Mouse (Mus musculus) erythroblast, embryonic 14.5 days (primary cell): ENCODE results near the gene Lcat. TPM values are rescaled to one million over a fixed set of nuclear protein-coding genes. Genes with fewer than 3 reads are reported as not detected.

Experiments used
- H3K27me3 ChIP-seq: 2 replicates; pipeline ENCODE4 v1.6.1; 2012; ENCODE audit warnings: inconsistent platforms; ENCODE audit not compliant: control insufficient read depth
- H3K36me3 ChIP-seq: 2 replicates; pipeline ENCODE4 v1.6.1; 2012; ENCODE audit warnings: mild to moderate bottlenecking, inconsistent platforms; ENCODE audit not compliant: control insufficient read depth
- H3K4me1 ChIP-seq: 2 replicates; pipeline ENCODE4 v1.6.1; 2012; ENCODE audit warnings: inconsistent platforms; ENCODE audit not compliant: control insufficient read depth
- H3K4me3 ChIP-seq: replicated peaks from 2 replicates; pipeline ENCODE3; 2012; ENCODE audit warnings: moderate library complexity, mild to moderate bottlenecking, inconsistent platforms
- H3K9me3 ChIP-seq: 2 replicates; pipeline ENCODE4 v1.6.1; 2012; ENCODE audit warnings: low read length, inconsistent platforms, mixed read lengths; ENCODE audit not compliant: control insufficient read depth
- GATA1 ChIP-seq: IDR thresholded peaks from 2 replicates; pipeline ENCODE4 v1.6.1; 2012; ENCODE audit warnings: low read length, inconsistent platforms, mixed read lengths
- TAL1 ChIP-seq: IDR thresholded peaks from 3 replicates; pipeline ENCODE4 v1.6.1; 2012; ENCODE audit warnings: low read length, inconsistent platforms, mixed read lengths
- polyA plus RNA-seq: library from polyadenylated mRNA; stranded (reverse); fragments of >175 nt; gene quantifications from 2 replicates; pipeline ENCODE4 v1.2.3, GENCODE M21; 2012

Gene Lcat
- polyA plus RNA-seq, 1 experiment = 0.33 TPM

DNA sequence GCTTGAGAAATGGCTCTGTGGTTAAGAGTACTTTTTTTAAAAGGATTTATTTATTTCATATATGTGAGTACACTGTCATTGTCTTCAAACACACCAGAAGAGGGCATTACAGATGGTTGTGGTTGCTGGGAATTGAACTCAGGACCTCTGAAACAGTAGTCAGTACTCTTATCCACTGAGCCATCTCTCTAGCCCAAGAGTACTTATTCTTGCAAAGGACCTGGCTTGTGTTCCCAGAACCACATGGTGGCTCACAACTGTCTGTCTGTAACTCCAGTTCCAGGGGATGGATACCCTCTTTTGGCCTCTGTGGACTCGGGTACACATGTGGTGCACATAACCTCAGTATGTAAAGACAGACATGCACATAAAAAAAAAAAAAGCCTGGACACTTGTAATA, 26.2 kb upstream of the Lcat start:
- peaks cover 47% of the 10 kb centered on the region for H3K4me1 ChIP-seq
- H3K9me3 ChIP-seq = no peaks in the 10 kb centered on the region
- no peak for TF ChIP-seq GATA1
- no peak overlapping the region for H3K4me3 ChIP-seq
- peaks cover 3% of the 10 kb centered on the region for H3K36me3 ChIP-seq
- no peaks in the 10 kb centered on the region for H3K27me3 ChIP-seq

- Histone ChIP-seq H3K36me3 (peaks cover 14% of the 10 kb centered on the region), H3K4me1 (peaks cover 64% of the 10 kb centered on the region), H3K9me3 (no peaks in the 10 kb centered on the region), H3K4me3 (peak overlapping the region; percentile 88), H3K27me3 (no peaks in the 10 kb centered on the region)
- TF ChIP-seq GATA1 (no peak), TAL1 (no peak)
Measured at GRCm38 (mm10) chr8:105966692-105967311, 23.6 kb upstream of the Lcat start.

GRCm38 (mm10) chr8:105965905-105966341, 22.7 kb upstream of the Lcat start, which contains the start of gene Slc12a4:
Gene Slc12a4, minus strand, starts transcription at chr8:105966097.
- Histone ChIP-seq H3K27me3 (no peaks in the 10 kb centered on the region), H3K36me3 (peaks cover 14% of the 10 kb centered on the region), H3K4me1 (peaks cover 73% of the 10 kb centered on the region), H3K4me3 (peak within 1 kb of the TSS; percentile 88), H3K9me3 (no peaks in the 10 kb centered on the region)
- TF ChIP-seq TAL1 (no peak), GATA1 (no peak)

DNA sequence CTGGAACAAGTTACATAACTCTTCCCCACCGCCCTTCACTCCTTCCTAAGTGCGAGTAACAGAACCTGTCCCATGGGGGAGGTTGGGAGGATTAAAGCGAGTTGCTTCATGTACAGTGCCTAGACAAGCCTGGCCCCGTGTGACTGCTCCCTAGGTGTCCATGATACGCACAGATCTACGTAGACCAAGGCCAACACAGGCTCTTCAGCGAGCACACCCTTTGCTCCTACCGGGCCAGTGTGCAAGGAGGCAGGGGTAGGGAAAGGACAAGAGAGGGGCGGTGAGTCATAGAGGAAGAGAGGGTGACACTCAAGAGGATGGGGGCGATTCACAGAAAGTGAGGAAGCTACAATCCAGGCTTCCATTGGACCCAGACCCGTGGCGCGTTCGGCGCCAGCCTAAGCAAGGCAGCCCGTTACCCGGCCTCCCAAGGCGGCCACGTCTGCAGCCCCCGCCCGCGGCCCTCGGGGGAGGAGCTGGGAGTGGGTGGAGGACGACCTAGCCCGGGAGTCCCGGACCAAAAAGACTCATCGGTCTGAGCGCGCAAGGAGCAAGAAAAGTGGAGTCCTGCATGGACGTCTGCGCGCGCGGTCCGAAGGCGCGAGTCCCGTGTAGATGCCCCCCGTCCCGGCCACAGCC, 22.2 kb upstream of the Lcat start:
- Histone ChIP-seq H3K27me3 (no peaks in the 10 kb centered on the region), H3K4me1 (peaks cover 77% of the 10 kb centered on the region), H3K4me3 (peak overlapping the region; percentile 88), H3K9me3 (no peaks in the 10 kb centered on the region), H3K36me3 (peaks cover 16% of the 10 kb centered on the region)
- no peak for TF ChIP-seq TAL1
- TF ChIP-seq GATA1 = no peak

- no peaks in the 10 kb centered on the region for H3K27me3 ChIP-seq
- peaks cover 23% of the 10 kb centered on the region for H3K36me3 ChIP-seq
- peak overlapping the region; percentile 88 for H3K4me3 ChIP-seq
- TF ChIP-seq TAL1 (no peak), GATA1 (no peak)
- peaks cover 80% of the 10 kb centered on the region for H3K4me1 ChIP-seq
- no peaks in the 10 kb centered on the region for H3K9me3 ChIP-seq
Measured at GRCm38 (mm10) chr8:105964506-105965265, 21.5 kb upstream of the Lcat start.

DNA sequence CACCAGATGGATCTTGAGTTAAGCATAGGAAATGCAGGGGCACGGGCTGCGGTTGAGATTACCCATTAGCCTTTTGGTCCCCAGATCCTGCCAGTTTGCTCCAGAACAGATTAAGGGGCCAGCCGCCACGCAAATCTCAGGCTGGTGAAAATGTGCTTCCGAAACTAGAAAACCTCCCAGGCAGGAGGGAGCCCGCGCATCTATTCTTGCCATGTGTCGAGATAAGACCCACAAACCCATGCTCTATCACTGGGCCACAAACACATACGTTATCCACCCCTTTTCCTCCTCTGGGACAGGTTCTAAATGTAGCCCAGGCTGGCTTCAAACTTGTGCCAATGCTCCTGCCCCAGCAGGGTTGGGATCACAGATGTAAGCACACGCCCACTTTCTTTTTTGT, 18.4 kb upstream of the Lcat start:
- peak overlapping the region; percentile 42 for H3K4me3 ChIP-seq
- peaks cover 52% of the 10 kb centered on the region for H3K36me3 ChIP-seq
- no peaks in the 10 kb centered on the region for H3K27me3 ChIP-seq
- TF ChIP-seq TAL1 (no peak), GATA1 (no peak)
- no peaks in the 10 kb centered on the region for H3K9me3 ChIP-seq
- peaks cover 64% of the 10 kb centered on the region for H3K4me1 ChIP-seq

DNA sequence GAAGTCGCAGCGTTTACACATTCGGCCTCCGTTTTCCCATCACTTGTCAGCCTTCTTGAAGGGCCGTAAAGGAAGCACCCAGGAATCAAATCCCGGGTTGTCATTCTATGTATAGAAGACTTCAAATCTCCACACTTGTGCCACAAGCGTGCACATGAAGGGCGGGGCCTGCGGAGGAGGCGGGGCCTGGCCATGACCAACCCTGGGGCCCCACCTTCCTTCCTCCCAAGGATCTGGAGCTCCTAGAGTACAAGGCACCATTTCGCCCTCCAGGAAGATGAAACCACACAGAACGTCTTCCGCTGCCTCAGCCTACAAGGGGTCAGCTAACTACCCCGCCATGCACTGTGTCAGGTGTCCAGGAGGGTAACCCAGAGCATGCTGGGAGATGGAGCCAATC, 17.9 kb upstream of the Lcat start:
- Histone ChIP-seq H3K4me1 (peaks cover 59% of the 10 kb centered on the region), H3K4me3 (peak overlapping the region; percentile 42), H3K36me3 (peaks cover 56% of the 10 kb centered on the region), H3K27me3 (no peaks in the 10 kb centered on the region), H3K9me3 (no peaks in the 10 kb centered on the region)
- TF ChIP-seq TAL1 (no peak), GATA1 (no peak)

GRCm38 (mm10) chr8:105959350-105959749, 16.2 kb upstream of the Lcat start:
- peaks cover 67% of the 10 kb centered on the region for H3K36me3 ChIP-seq
- H3K4me1 ChIP-seq = peaks cover 42% of the 10 kb centered on the region
- H3K27me3 ChIP-seq = no peaks in the 10 kb centered on the region
- no peaks in the 10 kb centered on the region for H3K9me3 ChIP-seq
- H3K4me3 ChIP-seq = no peak overlapping the region
- no peak for TF ChIP-seq TAL1
- TF ChIP-seq GATA1 = no peak

DNA sequence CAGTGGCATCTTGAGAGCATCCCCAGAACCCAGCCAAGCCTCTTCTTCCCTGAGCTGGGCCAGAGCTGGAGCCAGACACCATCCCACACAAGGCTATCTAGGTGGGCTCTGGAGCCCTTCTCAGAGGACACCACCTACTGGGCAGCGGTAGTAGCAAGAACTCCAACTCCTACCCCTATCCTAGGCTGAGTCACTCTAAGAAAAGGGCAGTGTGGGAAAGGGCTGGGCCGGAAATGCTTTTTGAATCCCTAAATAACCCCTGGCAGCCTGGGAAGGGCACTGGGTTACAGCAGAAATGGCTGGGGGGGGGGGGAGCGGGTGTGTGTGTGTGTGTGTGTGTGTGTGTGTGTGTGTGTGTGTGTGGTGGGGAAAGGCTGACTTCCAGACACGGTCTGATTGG, 14.6 kb upstream of the Lcat start:
- no peaks in the 10 kb centered on the region for H3K27me3 ChIP-seq
- H3K36me3 ChIP-seq = peaks cover 72% of the 10 kb centered on the region
- H3K4me1 ChIP-seq = peaks cover 27% of the 10 kb centered on the region
- TF ChIP-seq GATA1 (no peak), TAL1 (no peak)
- no peak overlapping the region for H3K4me3 ChIP-seq
- no peaks in the 10 kb centered on the region for H3K9me3 ChIP-seq
